Mouse (Mus musculus) neutrophil, adult 5-6 weeks (primary cell): ENCODE measurements at regions not wholly inside any gene's neighbourhood (a gene's known extent, or its start where the extent isn't known, plus 50 kb on each side); places are given as distances from the start of the nearest gene placed in this dataset.
A peak's percentile ranks its signal among the peaks of the same experiment; 100 is the strongest.

Experiments
- ATAC-seq: fragments of 151-379, 151-347 bp; 2 replicates; pipeline ENCODE4 v1.8.0; 2017; ENCODE audit warnings: mild to moderate bottlenecking, moderate TSS enrichment; ENCODE audit not compliant: insufficient number of reproducible peaks, poor library complexity, low FRiP score, severe bottlenecking; ENCODE audit errors: extremely low read depth

DNA sequence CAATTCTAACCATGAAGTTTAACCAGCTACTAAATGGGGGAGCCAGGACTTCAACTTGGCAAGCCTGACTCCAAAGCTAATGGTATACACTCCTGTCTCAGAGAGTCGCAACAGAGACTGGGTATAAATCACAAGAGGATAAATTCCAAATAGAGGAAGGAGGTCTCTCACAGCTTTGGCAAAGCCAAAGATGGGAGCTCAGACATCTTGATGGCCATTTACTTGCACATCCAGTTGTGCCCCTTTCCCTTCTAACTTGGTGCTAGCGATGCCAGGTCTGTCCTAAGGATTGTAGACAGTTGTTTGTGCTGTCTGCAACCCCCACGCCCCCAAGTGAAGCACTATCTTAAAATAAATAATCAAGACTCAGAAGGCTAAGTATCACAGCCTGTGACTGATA, 72.7 kb upstream of the Foxo1 start:
- no peak for ATAC-seq

DNA sequence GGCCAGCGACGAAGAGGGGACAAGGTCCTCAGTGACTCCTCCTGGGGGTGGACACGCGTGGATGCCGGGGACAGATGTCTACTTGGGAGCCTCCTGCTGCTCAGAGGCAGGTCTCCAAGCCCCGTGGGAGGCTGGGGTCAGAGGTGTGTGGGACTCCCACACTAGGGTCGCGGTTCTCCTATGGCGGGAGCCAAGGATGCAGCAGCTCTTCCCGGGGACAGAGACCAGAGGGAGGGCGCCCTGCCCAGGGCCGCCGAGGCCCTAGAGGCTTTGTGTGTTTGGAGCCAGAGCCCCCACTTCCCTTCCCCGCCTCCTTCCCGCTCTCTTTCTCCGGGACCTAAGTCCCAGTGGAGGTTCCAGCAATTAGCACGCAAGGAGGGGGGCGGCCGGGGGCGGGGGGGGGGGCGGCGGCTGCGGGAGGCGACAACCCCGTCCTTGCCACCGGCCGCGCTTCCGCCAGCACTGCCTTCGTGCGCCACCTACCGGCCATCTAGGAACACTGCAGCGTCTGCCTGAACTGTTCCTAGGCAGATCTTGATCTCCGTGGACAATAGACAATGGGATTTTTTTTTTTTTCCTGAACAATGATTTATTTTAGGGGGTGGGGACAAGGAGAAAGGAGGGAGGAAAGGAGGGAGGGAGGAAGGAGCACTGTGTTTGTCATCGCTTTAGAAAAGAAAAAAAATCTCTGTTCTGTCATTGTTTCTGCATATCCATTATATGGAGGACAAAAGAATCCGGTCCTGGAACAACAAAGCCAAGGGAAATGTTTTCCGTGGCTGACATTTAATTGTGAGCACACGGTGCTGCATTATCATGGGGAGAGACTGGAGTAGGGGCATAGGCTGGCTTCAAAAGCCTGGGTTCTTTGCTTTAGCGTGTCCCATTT, 71.8 kb upstream of the Foxo1 start:
- ATAC-seq = peak; percentile 60

DNA sequence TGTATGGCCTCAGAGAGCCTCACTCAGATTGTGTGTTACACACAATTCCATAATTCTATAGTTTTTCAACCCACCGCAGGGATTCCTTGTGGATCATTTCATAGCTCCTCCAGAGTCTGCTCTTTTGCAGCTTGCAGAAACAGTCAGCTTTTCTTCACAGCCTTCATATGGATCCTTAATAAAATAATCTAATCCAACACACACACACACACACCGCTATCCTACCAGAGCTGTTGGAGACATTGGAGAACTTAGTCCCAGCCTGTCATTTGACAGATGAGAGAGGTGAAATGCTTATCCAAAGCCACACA, 71.2 kb upstream of the Foxo1 start:
- no peak for ATAC-seq

DNA sequence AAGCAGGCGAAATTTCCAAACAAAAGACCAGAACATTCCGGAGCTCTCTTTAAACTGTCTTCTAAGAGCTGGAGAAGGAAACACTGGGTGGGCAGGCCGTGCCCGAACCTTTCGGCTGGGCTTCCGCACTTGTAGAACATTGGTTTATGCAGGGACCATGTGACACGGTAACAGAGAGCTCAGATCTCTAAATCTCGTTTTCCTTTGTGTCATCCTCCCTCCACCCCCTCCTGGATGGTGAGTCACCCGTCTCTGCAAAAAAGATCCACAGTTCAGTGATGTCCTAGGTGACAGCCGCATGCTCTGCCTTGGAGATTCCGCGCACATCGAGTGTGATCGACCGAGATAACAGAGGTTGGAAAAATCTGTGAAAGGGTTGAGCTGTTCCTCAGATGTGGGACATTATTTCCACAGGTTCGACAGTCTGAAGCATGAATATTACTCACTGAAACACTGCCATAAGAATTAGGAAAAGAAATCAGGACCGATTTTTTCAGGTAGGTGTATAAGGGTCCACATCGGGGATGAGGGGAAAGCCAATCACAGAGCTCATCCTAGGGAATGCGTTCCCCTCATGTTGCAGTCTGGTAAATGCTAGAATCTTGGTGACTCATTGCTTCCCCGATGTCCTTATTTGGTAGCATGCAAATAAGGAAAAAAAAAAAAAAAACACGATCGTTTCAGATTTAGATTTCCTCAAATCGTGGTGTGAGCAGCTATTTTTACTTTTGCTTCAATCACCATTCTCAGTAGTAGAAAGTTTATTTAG, 70.0 kb upstream of the Foxo1 start:
- ATAC-seq = peak; percentile 40; the same call in 1 of the 2 replicates

DNA sequence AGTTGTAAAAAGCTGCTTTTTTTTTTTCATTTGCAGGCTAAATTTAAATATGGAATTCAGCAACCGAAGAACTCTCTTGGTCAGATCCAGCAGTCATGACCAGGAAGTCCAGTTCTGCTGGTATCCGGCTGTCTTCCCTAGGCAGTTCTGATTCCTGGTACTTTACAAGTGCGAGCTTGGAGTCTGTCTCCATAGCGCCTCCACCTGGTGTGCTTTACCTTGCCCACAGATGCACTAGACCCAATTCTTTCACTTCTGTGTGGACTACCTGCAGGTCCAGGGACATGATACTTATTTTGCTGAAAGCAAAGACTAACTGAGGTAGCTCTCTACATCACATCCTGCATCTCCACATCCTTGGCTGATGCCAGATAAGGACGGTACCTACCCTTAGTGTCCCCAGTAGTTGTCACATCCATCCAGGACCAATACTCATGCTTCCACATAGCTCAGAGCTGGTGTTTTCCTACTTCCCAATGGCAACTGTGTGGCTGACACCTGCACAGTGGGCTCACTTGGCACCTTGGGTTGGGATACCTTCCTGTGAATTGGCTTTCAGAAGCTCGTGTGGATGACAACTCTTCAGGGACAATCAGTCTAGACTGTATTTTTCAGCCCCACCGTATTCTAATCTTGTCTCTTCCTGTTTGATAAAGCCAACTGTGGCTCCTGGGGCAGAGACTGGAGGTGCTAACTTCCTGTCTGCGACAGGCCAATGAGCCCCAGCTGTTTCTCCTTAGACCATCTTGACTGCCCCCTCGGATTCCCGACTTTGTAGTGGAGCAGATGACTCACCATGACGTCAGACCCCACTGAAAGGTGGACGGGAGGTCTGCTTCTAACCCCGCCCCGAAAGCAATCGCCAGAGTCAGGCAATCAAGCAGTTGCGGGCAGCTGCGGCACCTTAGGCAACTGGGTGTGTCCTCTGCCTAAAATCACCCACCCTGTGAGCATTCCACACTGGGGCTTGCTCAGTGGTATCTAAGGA, 69.1 kb upstream of the Foxo1 start:
- ATAC-seq = peak; percentile 18; the same call in 1 of the 2 replicates

DNA sequence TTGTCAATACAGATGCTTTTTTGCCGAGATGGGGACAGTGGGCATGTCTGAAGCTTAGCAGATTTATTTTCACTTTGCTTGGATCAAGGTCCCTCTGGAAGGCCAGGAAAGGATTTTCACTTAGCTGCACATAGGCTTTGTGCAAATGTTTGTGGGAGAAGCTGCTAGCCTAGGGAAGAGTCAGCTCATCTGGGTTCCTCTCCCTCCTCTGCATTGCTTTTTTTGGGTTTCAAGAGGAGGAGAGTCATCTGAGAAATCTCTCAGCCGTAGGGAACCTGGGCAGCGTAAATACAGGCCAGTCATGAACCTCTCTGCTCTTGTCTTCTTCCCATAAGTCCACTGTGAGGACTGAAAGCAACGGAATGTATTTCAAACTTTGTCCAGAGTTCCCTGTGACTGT, 68.0 kb upstream of the Foxo1 start:
- no peak for ATAC-seq

DNA sequence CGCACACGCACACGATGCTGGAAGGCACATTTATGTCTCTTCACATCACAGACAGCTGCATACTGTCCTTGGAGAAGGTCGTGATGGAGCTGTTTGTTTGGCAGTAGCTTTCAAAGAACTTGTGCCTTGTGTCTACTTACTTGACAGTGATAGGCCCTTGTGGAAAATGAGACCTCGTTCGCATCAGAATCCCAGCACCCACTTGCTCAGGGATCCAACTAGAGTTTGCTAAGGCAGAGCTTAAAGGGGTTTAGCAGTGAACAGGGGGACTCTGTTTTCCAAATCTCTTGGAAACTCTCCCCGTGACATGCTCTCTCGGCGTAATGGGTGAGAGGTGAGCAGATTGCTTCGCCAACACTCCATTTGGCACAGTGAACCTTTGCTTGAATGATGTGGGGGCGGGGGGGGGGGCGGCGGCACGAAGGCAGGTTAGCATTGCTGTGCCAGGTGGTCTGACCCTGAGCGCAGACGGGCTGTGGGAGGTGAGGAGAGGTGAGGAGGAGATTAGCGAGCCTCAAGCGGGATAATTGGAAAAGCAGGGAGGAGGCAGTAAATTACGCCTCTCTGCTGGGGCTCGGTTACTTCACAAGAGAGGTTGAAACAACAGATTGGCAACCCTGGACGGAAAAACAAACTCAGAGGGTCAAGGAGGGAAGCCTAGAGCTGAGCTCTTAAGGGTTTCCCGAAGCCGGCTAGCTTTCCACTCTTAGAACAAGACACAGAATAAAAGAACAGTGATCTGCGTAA, 57.4 kb upstream of the Foxo1 start:
- ATAC-seq = no peak

DNA sequence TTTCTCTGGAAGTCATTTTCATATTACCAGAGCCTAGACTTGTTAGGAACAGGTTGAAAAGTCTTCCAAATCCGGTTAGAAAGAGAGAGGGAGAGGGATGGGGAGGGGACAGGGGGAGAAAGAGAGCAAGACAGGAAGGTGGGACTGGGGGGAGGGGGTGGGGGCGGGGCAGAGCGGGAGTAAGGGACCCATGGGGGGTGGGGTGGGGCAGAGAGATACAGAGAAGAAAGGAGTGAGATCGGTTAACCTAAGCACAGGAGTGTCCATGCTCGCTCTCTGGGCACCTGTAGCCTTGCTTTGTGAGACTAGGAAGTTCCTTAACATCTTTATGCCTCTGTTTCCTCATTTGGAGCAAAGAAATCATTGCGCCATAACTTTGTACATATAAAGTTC, 56.8 kb upstream of the Foxo1 start:
- no peak for ATAC-seq

DNA sequence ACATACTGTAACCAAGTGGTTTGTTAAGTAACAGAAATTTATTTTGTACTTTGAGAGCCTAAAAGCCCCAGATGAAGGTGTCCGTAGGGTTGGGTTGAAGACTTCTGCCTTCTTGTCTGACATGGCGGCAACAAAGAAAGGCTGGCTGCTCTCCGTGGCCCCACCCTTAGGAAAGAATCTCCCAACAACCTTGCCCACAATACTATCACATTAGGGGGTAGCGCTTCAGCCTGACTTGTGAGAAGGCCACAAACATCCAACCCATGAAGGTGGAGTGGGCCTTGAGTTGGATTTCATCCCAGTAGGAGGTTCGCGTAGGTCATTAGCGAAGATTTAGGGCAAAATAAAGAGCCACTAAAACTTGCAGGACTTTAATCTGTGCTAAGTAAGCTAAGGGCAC, 54.0 kb upstream of the Foxo1 start:
- no peak for ATAC-seq

DNA sequence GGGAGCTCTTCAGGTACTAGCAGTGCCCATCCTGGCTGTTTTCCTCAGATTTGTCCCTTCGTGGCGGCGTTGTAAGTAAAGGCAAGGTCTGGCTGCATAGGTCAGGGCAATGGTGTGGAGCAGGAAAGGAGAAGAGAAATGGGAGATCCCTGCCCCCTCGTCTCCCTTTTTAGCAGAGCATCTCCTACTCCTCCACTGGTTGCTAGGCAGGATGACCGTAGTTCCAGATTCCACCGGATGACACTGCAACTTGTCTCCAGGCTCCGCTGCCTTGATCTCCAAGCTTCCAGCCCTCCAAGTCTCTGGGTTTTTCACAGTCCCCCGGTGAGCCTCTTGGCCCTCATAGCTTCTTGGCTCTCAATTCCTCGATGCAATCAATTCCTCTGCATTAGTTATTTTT, 53.1 kb upstream of the Foxo1 start:
- no peak for ATAC-seq
